In the genomic region with DNA sequence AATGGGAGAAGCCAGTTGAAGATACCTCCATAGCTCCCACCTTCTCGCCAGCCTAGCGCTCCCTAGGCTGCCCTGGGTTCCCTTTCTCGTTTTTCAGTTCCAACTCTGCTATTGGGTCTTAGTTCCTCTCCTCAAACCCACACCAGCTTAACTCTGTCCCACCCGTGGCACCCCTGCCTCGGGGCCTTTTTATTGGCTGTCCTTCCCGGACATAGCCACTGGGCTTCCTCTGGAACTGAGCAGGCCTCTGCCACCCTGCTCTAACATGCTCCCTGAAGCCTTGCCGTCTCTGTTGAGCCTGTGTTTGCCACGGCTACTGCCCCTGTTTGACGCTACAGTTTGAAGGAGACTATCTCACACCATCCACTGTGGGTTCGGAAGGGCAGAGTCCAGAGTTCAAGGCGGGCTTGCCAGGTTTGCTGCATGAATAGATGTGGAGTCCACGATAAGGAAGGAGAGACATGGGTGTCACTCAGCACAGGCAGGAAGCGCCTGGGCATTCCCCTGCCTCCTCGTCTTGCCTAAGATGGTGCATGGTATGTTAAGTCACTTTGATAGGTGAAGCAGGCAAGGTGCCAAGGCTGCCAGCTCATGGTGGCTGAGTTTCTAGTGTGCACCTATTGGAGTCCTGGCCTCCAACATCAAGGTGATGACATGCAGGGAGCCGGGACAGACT, we compare ENCODE assay signal across 12 mouse cellular contexts.
DNase-seq lines count a peak whose midpoint lies in the region; ATAC-seq and TF ChIP-seq lines count a peak whose summit lies in the region.
"Had no signal": no experiment of that assay in that cellular context is flagged by ENCODE, and none has a peak within 500 bp of the region (broad histone marks: within the 10 kb centered on the region; RNA-seq: fewer than 3 reads in every experiment).

No protein-coding gene starts in this region.

- peaks cover 18% of the 10 kb centered on the region for H3K4me1 ChIP-seq in intestine, embryonic 14.5 days (replicated peaks; ENCODE audit: control insufficient read depth, insufficient read depth, low read length)
- H3K4me1 ChIP-seq in liver, embryonic 14.5 days (replicated peaks; ENCODE audit: control insufficient read depth in 2 of 2, insufficient read depth in 2 of 2, low read length in 1 of 2): peaks cover 3 to 27% of the 10 kb centered on the region in 2 experiments; a peak in 3 of 4 replicates
- H3K4me1 ChIP-seq in stomach, embryonic 16.5 days (ENCODE audit: control insufficient read depth, insufficient read depth, low read length): peaks cover 21% of the 10 kb centered on the region
- H3K4me1 ChIP-seq in midbrain, embryonic 10.5 days: peaks cover 4% of the 10 kb centered on the region

- no peak overlapping the region for H3K9ac ChIP-seq in intestine, embryonic 14.5 days (ENCODE audit: low read length)
- no peak overlapping the region; the same call in 1 of the 2 replicates for H3K9ac ChIP-seq in liver, embryonic 14.5 days (replicated peaks)
- H3K9ac ChIP-seq in stomach, embryonic 16.5 days (ENCODE audit: low read length): no peak overlapping the region
- H3K9ac ChIP-seq: forebrain, embryonic 12.5 days had no signal

- DNase-seq in spleen, adult 12 weeks (ENCODE audit: low spot score): peak; percentile 7
- no peak for DNase-seq in spleen, postnatal 4 days (ENCODE audit: low spot score in 2 of 2)
- DNase-seq in intestine, embryonic 14.5 days (ENCODE audit: low spot score): no peak
- DNase-seq in liver, embryonic 14.5 days (ENCODE audit: low read depth in 3 of 3, low spot score in 3 of 3): no peak
- no peak for DNase-seq in layer of hippocampus, postnatal 36 days
- no peak for DNase-seq in cerebellum, adult 9-11 months
- DNase-seq in midbrain, embryonic 10.5 days (ENCODE audit: low spot score): no peak
- DNase-seq: lung, postnatal 10 days had no signal

- ATAC-seq in intestine, embryonic 14.5 days (replicated peaks; ENCODE audit: low FRiP score, low TSS enrichment, low read depth): no peak
- peak; percentile 31; the same call in 1 of the 2 replicates for ATAC-seq in liver, embryonic 14.5 days (ENCODE audit: insufficient read depth)
- 0 out of 2 replicates have a peak, but pooled peaks have one; percentile 13 for ATAC-seq in stomach, embryonic 16.5 days (ENCODE audit: insufficient read depth, low FRiP score)

- 75% methylated on average over 15 of the region's 15 CpGs for WGBS in intestine, embryonic 14.5 days
- 28% methylated on average over 15 of the region's 15 CpGs for WGBS in liver, embryonic 14.5 days (ENCODE audit: insufficient replicate concordance)
- 70% methylated on average over 15 of the region's 15 CpGs for WGBS in stomach, embryonic 16.5 days
- WGBS in midbrain, embryonic 10.5 days: 85% methylated on average over 15 of the region's 15 CpGs

- H3K9me3 ChIP-seq in intestine, embryonic 14.5 days (ENCODE audit: control insufficient read depth, low read length): no peaks in the 10 kb centered on the region
- no peaks in the 10 kb centered on the region for H3K9me3 ChIP-seq in liver, embryonic 14.5 days (ENCODE audit: control insufficient read depth, low read length)
- no peaks in the 10 kb centered on the region for H3K9me3 ChIP-seq in stomach, embryonic 16.5 days (replicated peaks; ENCODE audit: control insufficient read depth, low read length)
- H3K9me3 ChIP-seq in midbrain, embryonic 10.5 days (replicated peaks): no peaks in the 10 kb centered on the region
- H3K9me3 ChIP-seq: forebrain, embryonic 12.5 days had no signal

- no peak overlapping the region for H3K4me3 ChIP-seq in intestine, embryonic 14.5 days (ENCODE audit: low read depth, low read length)
- H3K4me3 ChIP-seq in liver, embryonic 14.5 days (ENCODE audit: insufficient read depth in 1 of 2, low read depth in 2 of 2, low read length in 2 of 2): no peak overlapping the region
- H3K4me3 ChIP-seq in stomach, embryonic 16.5 days (replicated peaks; ENCODE audit: low read length): no peak overlapping the region
- H3K4me3 ChIP-seq in midbrain, embryonic 10.5 days: no peak overlapping the region
- H3K4me3 ChIP-seq: forebrain, embryonic 12.5 days; layer of hippocampus, adult 2 months had no signal

- no peak overlapping the region for H3K4me2 ChIP-seq in intestine, embryonic 14.5 days (ENCODE audit: low read length)
- no peak overlapping the region for H3K4me2 ChIP-seq in liver, embryonic 14.5 days (ENCODE audit: low read depth)
- H3K4me2 ChIP-seq in stomach, embryonic 16.5 days (ENCODE audit: low read depth, low read length): no peak overlapping the region
- H3K4me2 ChIP-seq: forebrain, embryonic 12.5 days; heart, embryonic 11.5 days had no signal

- no peak for TF ChIP-seq EP300 in liver, embryonic 14.5 days (IDR thresholded peaks at IDR 0.05; ENCODE audit: low read depth)

- TF ChIP-seq CTCF in liver, embryonic 14.5 days (IDR thresholded peaks at IDR 0.05; ENCODE audit: low read depth): no peak

- no peaks in the 10 kb centered on the region for H3K27me3 ChIP-seq in intestine, embryonic 14.5 days (replicated peaks; ENCODE audit: control insufficient read depth, insufficient read depth, low read length)
- H3K27me3 ChIP-seq in liver, embryonic 14.5 days (ENCODE audit: control insufficient read depth, insufficient read depth, low read length): no peaks in the 10 kb centered on the region
- H3K27me3 ChIP-seq in stomach, embryonic 16.5 days (ENCODE audit: control insufficient read depth, insufficient read depth, low read length): no peaks in the 10 kb centered on the region
- H3K27me3 ChIP-seq in midbrain, embryonic 10.5 days (ENCODE audit: low read depth, poor library complexity, severe bottlenecking): no peaks in the 10 kb centered on the region
- H3K27me3 ChIP-seq: forebrain, embryonic 12.5 days had no signal

- H3K27ac ChIP-seq in intestine, embryonic 14.5 days (ENCODE audit: low read depth): 0 out of 2 replicates have a peak overlapping the region, but pooled peaks have one; percentile 27
- H3K27ac ChIP-seq in liver, embryonic 14.5 days: no peak overlapping the region
- H3K27ac ChIP-seq in stomach, embryonic 16.5 days (ENCODE audit: low read length): no peak overlapping the region
- H3K27ac ChIP-seq in midbrain, embryonic 10.5 days (replicated peaks): no peak overlapping the region
- H3K27ac ChIP-seq: forebrain, embryonic 12.5 days had no signal

- no peaks in the 10 kb centered on the region for H3K36me3 ChIP-seq in intestine, embryonic 14.5 days (ENCODE audit: control insufficient read depth, insufficient read depth, low read length)
- H3K36me3 ChIP-seq in liver, embryonic 14.5 days (replicated peaks; ENCODE audit: control insufficient read depth, insufficient read depth, low read depth): no peaks in the 10 kb centered on the region
- no peaks in the 10 kb centered on the region for H3K36me3 ChIP-seq in stomach, embryonic 16.5 days (ENCODE audit: control insufficient read depth, insufficient read depth, low read length)
- no peaks in the 10 kb centered on the region for H3K36me3 ChIP-seq in midbrain, embryonic 10.5 days
- H3K36me3 ChIP-seq: forebrain, embryonic 12.5 days had no signal
